Mouse (Mus musculus): ENCODE measurements at regions not wholly inside any gene's neighbourhood (a gene's known extent, or its start where the extent isn't known, plus 50 kb on each side); places are given as distances from the start of the nearest gene placed in this dataset.

DNA sequence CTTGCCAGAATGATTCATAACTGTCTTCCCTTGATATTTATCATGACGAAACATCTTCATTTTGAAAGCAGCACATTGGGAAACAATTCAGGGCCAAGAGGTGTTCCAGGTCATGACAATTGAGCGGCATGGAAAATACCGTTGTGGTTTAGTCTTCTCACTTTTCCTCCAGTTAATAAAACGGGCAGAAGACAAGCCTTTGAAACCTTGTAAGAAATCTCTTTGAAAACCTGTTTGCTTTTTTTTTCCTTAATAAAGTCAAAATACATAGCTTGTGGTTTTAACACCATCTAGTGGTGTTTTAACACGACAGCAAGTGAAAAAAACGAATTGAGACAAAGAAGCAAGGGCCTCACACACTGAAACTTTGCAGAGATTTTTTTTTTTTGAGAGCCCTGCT, 1389.0 kb upstream of the Acvr2a start:
- in situ Hi-C loops (cut with MboI), result no loop called here

DNA sequence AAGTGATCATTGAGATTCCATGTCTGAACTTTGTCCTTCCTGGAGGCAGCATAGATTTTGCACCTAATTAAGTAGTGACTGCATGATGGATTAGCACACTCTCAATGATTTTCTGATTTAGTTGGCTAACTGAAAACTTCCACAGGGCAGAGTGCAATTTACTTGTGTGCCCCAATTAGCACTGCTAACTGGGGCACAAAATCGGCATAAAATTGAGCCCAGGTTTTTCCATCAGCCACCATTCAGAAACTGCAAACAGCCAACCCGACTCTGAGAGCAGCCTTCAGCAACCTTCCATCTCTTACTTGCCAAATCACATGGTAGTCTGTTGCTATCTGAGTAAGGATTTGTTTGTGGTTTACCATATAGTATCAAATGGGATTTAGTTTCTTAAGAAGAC, 1384.1 kb upstream of the Acvr2a start:
- in situ Hi-C loops (cut with MboI), result no loop called here

DNA sequence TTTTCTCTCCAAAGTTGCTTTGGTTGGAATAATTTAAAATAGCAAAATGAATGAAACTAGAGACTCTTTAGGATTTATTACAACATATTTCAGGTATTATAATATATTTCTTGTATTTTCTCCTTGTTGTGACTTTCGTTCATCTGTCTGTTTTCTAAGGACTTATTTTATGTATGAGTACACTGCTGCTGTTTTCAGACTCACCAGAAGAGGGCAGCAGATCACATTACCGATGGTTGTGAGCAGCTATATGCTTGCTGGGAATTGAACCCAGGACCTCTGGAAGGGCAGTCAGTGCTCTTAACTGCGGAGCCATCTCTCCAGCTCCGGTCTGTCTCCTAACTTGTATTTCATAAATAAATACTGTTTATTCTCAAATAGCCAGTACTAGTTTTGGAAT, 1347.9 kb upstream of the Acvr2a start:
- in situ Hi-C loops (cut with MboI), result no loop called here

DNA sequence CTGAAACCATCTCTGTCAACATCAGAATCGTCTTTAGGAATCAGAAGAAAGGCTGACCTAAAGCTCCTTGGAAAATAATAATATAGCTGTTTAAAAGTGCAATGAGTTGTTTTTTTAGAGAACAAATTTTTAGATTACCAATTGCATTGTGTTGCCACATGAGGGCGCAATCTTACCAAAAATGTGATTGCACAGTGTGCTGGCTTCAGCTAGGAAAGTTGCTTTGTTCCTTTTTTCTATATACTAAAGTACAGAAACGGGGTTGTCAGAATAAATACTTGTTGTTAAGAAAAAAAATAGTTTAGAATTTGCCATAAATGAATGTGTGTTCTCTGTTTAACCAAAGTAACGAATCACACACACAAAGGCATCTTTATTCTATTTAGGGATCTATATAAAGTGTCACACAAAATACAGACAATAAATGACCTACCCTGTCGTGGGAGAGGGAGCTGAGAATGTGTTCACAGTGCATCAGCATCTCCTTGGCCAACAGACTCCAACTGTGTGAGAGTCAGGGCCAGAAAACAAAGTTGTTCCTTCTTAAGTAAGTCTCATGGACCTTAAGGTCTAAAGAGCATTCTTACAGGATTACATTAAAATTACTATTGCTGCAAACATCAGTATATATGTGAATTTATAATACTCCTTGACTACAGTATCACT, 1321.9 kb upstream of the Acvr2a start:
- in situ Hi-C loops (cut with MboI), result loop anchor here (25.0 kb wide), 1 partner anchor 1395 kb away; no protein-coding TSS in a partner anchor
